Mouse (Mus musculus): ENCODE measurements around the gene Vav1.
"Not testable (repeated sequence)": the region's sequence is repeated elsewhere in the genome, so short reads cannot be mapped to it uniquely, and the experiment has no call there.

The Vav1 gene

GRCm38 (mm10) chr17:57279591-57280224 lies 808 bp downstream of the Vav1 start:
- no peak for DNase-seq (ENCODE audit: low spot score)

GRCm38 (mm10) chr17:57280411-57280810 lies 1.5 kb downstream of the Vav1 start:
- no peak for DNase-seq (ENCODE audit: low spot score)

- no peak for DNase-seq (ENCODE audit: low spot score)
These were observed 5.0 kb downstream of the Vav1 start for GRCm38 (mm10) chr17:57283906-57284305.

GRCm38 (mm10) chr17:57285077-57285476 lies 6.2 kb downstream of the Vav1 start:
- DNase-seq (ENCODE audit: low spot score), result no peak

- no peak for DNase-seq (ENCODE audit: low spot score)
These were observed 7.9 kb downstream of the Vav1 start for GRCm38 (mm10) chr17:57286718-57287355.

GRCm38 (mm10) chr17:57289252-57289651 lies 10.4 kb downstream of the Vav1 start:
- no peak for DNase-seq (ENCODE audit: low spot score)

- DNase-seq (ENCODE audit: low spot score), result no peak
These were observed 11.2 kb downstream of the Vav1 start for GRCm38 (mm10) chr17:57290001-57290670.

- DNase-seq (ENCODE audit: low spot score), result no peak
These were observed 11.8 kb downstream of the Vav1 start for GRCm38 (mm10) chr17:57290671-57291055.

GRCm38 (mm10) chr17:57292302-57292701 lies 13.4 kb downstream of the Vav1 start:
- DNase-seq (ENCODE audit: low spot score), result no peak

GRCm38 (mm10) chr17:57292968-57293367 lies 14.1 kb downstream of the Vav1 start:
- DNase-seq (ENCODE audit: low spot score), result no peak

GRCm38 (mm10) chr17:57295935-57296334 lies 17.0 kb downstream of the Vav1 start:
- DNase-seq (ENCODE audit: low spot score), result no peak

- no peak for DNase-seq (ENCODE audit: low spot score)
These were observed 18.1 kb downstream of the Vav1 start for GRCm38 (mm10) chr17:57297040-57297439.

- no peak for DNase-seq (ENCODE audit: low spot score)
These were observed 26.7 kb downstream of the Vav1 start for GRCm38 (mm10) chr17:57305593-57305992.

GRCm38 (mm10) chr17:57307074-57307473 lies 28.2 kb downstream of the Vav1 start:
- no peak for DNase-seq (ENCODE audit: low spot score)

GRCm38 (mm10) chr17:57311801-57312200 lies 32.9 kb downstream of the Vav1 start:
- no peak for DNase-seq (ENCODE audit: low spot score)

GRCm38 (mm10) chr17:57327615-57328014 lies 48.7 kb downstream of the Vav1 start:
- DNase-seq (ENCODE audit: low spot score), result no peak

GRCm38 (mm10) chr17:57328944-57329343 lies 50.0 kb downstream of the Vav1 start:
- no peak for DNase-seq (ENCODE audit: low spot score)

- DNase-seq (ENCODE audit: low spot score), result no peak
These were observed 52.1 kb downstream of the Vav1 start for GRCm38 (mm10) chr17:57330993-57331392.

- no peak for DNase-seq (ENCODE audit: low spot score)
These were observed 53.3 kb downstream of the Vav1 start for GRCm38 (mm10) chr17:57332241-57332640.

GRCm38 (mm10) chr17:57334001-57334760 lies 55.3 kb downstream of the Vav1 start:
- DNase-seq (ENCODE audit: low spot score), result no peak

GRCm38 (mm10) chr17:57334761-57335150 lies 55.9 kb downstream of the Vav1 start:
- peak; percentile 68 for DNase-seq (ENCODE audit: low spot score)

GRCm38 (mm10) chr17:57335194-57335593 lies 56.3 kb downstream of the Vav1 start:
- DNase-seq (ENCODE audit: low spot score), result not testable (repeated sequence)
